Mouse (Mus musculus): ENCODE data around the gene Zfp131.

- no peak for TF ChIP-seq CTCF (IDR thresholded peaks at IDR 0.05; ENCODE audit: low read depth)
- TF ChIP-seq EP300 (optimal IDR thresholded peaks at IDR 0.05): no peak
Measured at GRCm38 (mm10) chr13:119792791-119793404, 2.2 kb upstream of the Zfp131 start.

Measured in stomach, postnatal 0 days (tissue).